Mouse (Mus musculus) gastrocnemius, adult 8-10 months (tissue): ENCODE results near the gene Mettl16. TPM values are rescaled to one million over a fixed set of nuclear protein-coding genes. Genes with fewer than 3 reads are reported as not detected.
A peak's percentile ranks its signal among the peaks of the same experiment; 100 is the strongest.

ENCODE experiments used
- DNase-seq, 2 experiments: peaks; one replicate each; pipeline ENCODE4 v3.0.0; 2022; ENCODE audit warnings: low spot score in 2 of 2
- total RNA-seq, 4 experiments: library from RNA; stranded (reverse); gene quantifications; 2 replicates each; pipeline ENCODE4 v1.2.4; 2022

Gene Mettl16
- total RNA-seq, 4 experiments from 2014 or later = 10.7 to 16.3 (median 12.4) TPM

DNA sequence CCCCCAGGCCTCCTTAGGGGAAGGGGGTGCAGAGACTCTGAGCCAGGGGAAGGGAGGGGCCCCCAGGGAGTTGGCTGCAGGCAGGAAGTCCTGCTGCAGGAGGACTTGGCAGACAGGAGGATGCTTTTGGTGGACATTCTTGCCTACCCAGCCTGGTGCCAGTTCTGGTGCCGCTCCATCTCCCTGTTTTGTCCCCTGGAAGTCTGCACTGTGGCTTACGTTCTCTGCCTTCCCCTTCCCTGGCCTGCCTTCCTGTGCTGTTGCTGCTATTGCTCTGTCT, 72.7 kb downstream of the Mettl16 start:
- no peak for DNase-seq

GRCm38 (mm10) chr11:74843761-74844160, 73.1 kb downstream of the Mettl16 start:
- DNase-seq = no peak

DNA sequence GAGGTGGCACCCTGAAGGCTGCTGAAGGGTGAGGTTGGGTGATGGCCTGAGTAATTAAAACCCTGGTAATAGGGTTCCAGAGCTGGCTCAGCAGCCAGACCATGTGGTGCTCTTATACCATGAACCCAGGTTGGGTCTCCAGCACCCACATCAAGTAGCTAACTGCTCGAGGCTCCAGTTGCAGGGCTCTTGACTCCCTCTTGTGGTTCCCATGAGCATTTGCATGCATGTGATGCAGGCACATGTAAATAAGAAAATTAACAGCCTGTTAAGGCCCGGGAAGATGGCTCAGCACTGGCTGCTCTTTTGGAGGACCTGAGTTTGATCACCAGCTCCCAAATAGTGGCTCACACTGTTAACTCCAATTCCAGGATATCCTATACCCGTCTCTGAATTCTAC, 75.2 kb downstream of the Mettl16 start:
- DNase-seq = no peak

- DNase-seq = no peak
Measured at GRCm38 (mm10) chr11:74847919-74848521, 77.4 kb downstream of the Mettl16 start.

- no peak for DNase-seq
Measured at GRCm38 (mm10) chr11:74850998-74851661, 80.5 kb downstream of the Mettl16 start.

GRCm38 (mm10) chr11:74857756-74858155, 87.1 kb downstream of the Mettl16 start:
- no peak for DNase-seq

- no peak for DNase-seq
Measured at GRCm38 (mm10) chr11:74862129-74862528, 91.5 kb downstream of the Mettl16 start.

DNA sequence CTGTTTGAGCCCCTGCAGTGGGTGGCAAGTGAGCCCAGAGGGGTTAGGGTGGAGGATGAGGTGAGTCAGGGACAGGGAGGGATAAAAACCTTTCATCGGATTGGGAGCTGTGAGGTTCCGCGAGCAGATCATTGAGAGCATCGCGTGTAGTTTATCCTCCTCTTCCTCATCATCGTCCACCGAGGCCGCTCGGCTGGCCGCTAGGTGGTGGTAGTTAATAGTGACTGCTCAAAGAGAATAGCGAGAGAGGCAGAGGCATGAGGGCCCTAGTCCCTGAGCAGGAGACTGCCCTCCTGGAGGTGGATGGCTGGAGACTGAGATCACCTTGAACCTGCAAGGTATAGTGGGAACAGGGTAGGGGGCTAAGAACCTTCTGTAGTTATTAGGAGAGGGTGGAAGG, 92.8 kb downstream of the Mettl16 start:
- DNase-seq = no peak

GRCm38 (mm10) chr11:74864421-74864820, 93.8 kb downstream of the Mettl16 start:
- no peak for DNase-seq

DNA sequence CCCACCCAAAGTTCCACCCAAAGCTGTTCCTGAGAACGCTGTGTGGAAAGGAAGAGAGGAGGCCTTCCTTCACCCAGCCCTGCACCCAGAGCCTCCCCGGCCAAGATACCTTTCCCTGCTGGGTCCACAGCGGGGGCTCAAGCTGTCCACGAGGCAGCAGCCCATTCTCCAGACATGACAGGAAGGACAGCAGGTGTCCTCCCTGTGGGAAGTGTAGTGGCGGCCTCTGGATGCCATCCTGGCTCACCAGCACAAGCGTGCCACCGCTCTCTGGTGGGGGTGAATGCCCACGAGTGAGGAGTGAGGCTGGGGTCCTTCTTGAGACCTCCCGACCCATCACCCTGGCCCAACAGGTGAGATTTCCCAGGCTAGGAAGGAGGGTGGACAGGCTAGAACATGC, 94.6 kb downstream of the Mettl16 start:
- DNase-seq = no peak

DNA sequence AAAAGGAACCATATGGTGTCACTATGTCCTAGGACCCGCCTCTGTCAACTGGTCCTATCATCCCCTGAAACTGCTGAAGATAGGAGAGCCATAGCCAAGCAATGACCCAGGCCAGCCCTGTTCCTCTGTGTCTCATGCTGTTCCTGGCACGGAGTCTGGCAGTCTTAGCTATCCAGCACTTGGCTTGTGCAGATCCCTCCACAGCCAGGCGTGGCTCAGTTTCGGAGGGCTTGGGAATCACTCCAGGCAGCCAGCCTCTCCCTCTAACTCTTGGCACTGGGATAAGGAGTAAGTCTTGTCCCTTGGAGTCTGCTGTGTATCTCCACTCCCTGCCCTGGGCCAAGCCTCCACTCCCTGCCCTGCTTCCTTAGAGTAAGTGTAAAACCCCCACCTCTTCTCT, 96.0 kb downstream of the Mettl16 start:
- DNase-seq = peak; percentile 92 to 96

DNA sequence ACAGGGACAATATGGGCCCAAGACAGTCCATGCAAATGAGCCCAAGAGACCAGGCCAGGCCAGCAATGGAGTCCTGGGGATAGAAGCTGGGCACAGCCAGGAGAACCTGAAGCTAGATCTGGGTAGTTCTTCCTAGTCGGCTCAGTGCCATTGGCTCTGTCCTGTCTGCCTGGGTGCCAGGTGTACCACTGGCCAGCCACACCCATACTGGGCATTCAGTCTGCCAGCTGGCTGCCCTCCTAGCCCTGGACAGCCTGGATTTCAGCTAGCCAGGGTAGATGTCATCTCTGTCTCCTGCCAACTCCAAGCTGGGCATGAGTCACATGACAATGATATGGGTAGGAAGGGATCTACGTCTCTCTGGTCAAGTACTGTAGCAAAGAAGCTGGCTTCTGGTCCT, 96.6 kb downstream of the Mettl16 start:
- peak; percentile 91 to 96 for DNase-seq

DNA sequence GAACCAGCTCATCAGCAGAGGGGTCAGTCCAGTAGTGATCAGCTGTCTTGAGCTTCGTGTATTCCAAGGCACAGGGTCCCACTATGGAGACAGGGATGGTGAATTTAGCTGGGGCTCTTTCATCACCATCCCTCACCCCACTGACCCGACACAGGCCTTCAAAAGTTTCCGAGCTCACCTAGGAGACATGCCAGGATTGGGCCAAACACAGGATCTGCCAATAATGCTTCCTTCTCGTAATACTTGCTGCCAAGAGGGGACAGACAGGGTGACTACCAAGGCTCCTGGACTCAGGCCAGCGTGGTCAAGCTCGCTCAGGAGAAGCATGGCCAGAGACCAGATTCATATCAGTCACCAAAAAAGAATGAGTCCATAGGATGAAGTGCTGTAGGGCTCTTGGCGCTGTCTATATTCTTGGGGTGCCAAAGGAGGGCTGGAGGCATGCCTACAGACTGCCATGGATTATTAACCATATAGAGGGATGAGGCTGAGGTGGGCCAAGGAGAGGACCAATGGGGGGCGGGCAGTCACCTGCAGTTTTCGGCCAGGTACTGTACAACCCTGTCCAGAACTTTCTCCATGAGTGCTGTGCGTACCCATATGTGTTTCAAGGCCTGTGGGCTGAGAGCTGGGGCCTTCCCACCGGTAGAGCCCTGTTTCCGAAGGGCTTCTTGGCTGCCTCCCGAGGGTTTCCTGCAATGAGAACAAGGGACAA, 97.6 kb downstream of the Mettl16 start:
- DNase-seq = no peak

DNA sequence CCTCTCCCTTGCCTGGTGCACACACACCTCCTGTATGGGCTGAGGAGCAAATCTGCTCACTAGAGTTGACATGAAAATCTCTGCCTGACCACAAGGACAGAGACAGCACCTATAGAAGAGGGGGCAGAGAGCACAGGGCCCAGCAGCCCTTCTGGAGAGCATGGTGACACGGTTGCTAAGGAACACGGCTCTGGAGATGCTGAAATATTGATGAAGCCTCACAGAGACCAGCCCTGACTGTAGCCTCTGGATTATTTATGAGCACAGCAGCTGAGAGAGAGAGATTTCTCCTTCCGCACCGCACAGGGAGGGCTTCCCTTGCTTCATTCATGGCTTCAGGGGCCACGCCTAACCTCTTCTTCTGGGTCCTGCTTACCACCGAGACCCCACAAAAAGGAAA, 99.0 kb downstream of the Mettl16 start:
- no peak for DNase-seq

DNA sequence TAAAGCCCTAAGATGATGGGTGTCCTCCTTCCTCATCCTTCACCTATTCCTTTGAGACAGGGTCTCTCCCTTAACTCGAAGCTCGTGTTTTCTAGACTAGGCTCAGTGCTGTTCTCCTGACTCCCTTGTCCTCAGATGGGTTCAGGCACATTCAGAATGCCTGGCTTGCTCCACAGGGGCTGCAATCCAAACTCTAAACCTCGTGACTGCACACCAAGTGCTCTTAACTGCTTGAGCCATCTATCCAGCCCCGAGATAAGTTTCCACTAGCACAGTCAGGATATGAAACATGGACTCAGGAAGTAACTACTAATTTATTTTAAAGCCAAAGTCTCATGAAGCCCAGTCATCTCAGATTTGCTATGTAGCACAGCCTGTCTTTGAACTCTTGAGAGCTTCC, 99.9 kb downstream of the Mettl16 start:
- DNase-seq = peak in 1 of 2 experiments; percentile 61

- no peak for DNase-seq
Measured at GRCm38 (mm10) chr11:74870991-74871622, 100.5 kb downstream of the Mettl16 start.

DNA sequence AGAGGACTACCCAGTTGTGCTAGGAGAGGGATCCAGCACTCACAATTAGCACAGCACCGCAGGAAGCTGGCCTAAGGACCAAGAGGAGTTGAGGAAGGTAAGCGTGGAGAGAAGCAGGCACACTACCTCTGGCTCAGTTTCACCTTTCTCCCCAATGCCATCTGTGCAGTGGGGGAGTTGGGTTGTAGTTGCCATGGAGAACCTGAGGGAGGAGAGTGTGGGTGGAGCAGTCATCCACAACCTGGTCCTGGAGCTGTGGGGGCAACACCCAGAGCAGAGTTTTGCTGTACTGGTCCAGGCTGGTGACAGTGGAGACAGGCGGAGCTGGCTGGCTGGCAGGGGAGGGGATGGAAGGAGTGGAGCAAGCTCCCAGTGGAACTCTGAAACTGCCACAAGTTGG, 104.0 kb downstream of the Mettl16 start:
- no peak for DNase-seq

- peak in 1 of 2 experiments; percentile 36 for DNase-seq
Measured at GRCm38 (mm10) chr11:74876801-74877200, 106.2 kb downstream of the Mettl16 start.
